Mouse (Mus musculus): ENCODE results near the gene Fam71e2. TPM values are rescaled to one million over a fixed set of nuclear protein-coding genes. Genes with fewer than 3 reads are reported as not detected.

Gene Fam71e2
- not detected in 2 replicates for polyA plus RNA-seq (2015; fragmentation: Nextera tagmentation; extraction: Ambion mirVana)

DNA sequence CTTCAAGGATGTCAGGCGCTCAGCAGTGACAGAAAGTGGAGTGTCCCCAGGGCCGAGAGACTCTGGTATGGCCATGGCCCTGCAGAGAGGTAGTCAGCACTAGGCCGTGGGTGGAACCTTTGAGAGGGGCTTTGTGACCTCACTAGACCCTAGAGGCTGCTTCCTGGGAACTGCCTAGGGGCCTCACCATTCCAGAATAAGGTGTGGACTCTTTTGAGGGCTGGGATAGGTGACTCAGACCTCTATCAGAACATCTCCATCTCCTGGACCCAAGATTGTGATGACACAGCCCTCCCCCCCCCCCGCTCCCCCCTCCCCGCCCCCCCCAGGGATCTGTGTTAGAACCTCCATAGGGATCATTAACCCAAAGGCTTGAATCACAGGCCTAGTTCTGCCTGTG is at the start of gene Fam71e2:
TSS of gene Fam71e2 (minus strand) at position 101 of the 400 bp plus-strand sequence.

DNA sequence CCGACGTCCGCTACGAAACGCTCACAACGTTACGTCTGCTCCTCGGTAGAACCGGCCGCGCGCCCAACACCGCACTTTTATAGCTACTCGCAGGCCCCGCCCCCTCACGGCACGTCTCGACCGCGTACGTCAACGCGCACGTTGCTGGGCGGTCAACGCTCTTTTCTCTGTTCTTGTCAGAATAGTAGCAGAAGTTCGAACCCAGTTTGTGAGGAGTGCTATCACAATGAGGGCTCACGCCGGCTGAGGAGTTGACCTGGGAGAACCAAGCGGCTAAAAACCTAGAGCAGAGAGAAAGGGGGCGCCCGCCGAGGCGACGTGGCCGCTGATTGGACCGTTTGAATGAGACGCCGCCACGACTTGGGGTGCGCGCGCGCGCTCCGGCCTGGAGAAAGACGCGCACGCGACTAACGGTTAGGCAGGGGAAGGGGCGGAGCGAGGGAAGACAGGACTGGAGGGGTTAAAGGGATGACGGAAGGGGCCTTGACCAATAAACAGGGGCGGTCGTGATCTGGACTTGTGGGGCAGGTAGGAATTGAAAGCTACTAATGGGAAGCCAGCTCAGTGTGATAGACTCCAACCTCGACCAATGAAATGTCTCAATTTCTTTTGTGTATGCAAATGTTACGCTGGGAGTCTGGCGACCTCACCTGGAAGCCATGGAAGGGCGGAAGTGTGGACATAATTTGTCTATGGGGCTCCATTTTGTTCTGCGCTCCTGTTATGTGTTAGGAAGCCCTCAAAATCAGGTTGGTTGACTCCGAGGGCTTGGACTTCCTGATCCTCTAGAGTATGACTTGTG is 41.4 kb upstream of the Fam71e2 start, which contains the start of gene Ube2s:
TSS of gene Ube2s (minus strand) at position 288 of the 802 bp plus-strand sequence.

DNA sequence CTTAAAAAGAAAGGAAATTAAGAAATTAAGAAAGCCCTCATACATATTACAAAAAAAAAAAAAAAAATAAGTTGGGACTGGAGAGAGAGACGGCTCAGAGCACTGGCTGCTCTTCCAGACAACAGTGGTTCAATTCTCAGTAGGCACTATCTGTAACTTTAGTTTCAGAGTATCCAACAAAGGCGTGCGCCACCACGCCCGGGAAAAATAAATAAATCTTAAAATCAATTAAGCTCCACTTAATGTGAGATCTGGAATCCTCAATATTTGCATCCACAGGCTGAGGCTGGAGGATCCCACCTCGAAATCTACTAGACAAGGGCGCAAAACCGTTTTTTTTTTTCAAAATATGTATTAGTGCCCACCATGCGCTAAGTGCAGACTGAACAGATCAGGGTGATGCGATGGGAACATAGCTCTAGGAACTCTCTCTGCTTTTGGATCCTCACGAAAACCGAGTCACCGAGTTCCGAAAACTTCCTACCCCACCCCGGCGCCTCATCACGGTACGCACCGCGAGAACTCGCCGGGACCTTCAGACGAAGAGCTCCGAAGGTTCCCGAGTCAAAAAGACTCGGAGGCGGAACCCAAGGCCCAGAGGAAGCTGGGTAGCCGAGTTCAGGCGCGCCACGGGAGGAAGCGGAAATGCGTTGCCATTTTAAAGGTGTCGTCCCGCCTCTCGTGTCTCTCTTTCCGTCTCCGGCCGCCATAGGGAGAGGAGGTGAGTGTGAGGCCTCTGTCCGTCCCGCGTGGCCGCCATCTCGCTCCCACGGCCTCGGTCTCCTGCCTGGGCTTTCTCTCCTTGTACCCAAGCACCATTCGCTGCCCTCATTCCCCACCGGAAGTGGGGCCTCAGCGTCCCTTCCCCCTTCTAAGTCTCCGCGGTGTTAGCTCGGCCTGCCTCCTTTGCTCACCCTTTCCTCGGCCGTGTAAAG is 21.4 kb upstream of the Fam71e2 start, which contains the start of gene Rpl28:
TSS of gene Rpl28 (plus strand) at position 597 of the 935 bp plus-strand sequence.

DNA sequence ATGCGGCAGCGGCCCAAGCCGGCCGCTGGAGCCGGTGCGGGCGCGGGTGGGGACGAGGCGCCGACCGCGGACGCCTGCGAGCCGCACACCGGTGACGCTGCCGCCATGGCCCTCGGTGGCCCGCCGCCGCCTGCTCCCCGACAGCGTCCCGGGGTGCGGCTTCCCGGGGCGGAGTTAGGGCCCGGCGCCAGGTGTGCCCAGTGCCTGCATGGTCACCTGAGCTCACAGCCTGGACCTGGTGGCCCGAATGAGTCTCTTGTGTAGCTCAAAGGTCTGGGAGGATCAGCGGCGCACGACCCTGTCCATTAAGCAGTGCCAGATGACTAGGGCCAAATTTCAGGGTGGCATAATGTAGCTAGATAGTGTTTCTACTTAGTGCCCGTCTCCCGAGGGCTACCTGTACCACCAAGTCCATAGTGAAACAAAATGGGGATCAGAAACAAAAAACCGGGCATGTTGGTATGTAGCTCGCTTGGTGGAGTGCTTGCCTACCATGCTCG is 18.4 kb upstream of the Fam71e2 start, which contains the start of gene Tmem238:
TSS of gene Tmem238 (minus strand) at position 221 of the 500 bp plus-strand sequence.

DNA sequence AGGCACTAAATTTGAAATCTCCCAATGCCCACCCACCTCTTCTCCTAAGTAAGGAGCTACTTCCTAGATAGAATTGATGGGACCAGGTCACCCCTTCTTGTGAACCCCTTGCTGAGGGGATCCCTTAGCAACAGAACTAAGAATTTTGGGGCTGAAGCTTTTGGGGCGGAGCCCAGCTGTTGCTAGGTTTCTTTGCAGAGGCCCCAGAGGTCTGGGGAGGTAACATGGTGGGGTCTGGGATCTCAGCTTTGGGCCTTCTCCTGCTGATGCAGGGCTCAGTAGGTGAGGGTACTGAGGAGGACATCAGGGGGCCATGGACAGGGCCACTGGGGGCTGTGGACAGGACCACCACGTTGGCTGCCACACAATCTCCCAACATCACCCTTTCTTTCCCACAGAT is 11.7 kb upstream of the Fam71e2 start, which contains the start of the genes Il11 and Tmem190:
TSS of gene Il11 (minus strand) at position 101 of the 400 bp plus-strand sequence.
TSS of gene Tmem190 (plus strand) at position 179 of the 400 bp plus-strand sequence.

DNA sequence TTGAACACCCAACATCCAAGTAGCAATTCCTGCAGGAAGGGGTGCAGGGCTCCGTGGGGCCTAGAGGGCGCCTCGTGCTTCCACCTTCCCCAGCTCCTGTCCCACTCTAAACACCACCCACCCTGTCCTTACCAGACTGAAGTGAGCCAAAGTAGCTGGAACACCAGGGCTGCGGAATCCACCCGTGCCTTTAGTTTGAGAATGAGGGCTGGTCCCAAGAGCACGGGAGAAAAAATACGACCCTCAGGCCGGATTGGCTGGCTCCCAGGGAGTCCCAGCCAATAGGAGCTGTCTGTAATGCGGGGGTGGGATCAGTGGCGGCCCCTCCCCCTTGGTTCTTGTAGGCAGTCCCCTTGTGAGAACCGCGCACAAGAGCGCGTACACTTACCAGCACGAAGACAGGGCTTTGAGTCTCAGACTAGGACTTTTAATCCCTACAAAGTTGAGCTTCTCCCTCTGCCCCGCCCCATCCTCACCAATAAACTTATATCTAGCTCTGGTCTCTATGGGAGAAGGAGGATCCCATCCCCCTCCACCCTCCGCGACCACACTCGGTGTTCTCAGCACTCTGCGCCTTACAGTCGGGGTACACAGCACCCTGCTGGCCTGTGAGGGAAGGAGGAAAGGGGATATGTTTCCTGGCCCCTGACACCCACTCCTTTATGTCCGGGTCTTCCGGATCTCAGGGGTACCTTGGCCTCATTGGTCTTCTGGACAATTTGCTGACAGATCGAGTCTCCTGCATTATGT is 18.1 kb downstream of the Fam71e2 start, which contains the start of gene Cox6b2:
TSS of gene Cox6b2 (minus strand) at position 274 of the 750 bp plus-strand sequence.

DNA sequence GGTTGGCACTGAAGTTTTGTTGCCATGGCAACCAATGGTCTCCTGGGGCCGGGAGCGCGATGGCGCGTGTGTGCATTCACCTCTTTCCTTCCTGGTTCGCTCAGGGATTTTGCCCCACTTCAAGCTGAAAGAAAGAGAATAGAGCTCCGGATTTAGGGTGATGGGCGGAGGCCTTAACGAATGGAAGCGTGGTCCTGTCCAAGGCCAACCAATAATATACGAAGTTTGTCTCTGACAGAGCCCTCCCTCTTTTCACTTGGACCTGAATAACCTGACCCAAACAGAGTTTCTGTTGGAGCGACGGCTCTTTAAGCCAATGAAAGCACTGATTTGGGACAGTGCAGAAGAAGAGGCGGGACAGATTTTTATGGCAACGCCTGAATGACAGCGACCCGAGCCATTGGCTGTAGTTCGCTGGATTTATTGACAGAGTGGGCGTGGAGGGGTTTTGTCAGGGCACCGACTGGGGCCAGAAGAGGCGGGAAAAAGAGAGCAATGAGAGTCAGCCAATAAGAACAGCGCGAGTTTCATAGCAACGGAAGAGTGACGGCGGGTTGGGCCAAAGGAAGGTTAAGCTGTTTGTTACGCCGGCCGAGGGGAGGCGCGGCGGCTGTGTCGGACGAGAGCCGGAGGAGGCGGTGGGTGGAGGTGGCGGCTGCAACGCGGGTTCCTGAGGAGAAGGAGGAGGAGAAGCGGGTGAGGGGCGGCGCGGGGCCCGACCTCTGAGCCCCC is 31.4 kb downstream of the Fam71e2 start, which contains the start of gene Kmt5c:
TSS of gene Kmt5c (plus strand) at position 572 of the 732 bp plus-strand sequence.

DNA sequence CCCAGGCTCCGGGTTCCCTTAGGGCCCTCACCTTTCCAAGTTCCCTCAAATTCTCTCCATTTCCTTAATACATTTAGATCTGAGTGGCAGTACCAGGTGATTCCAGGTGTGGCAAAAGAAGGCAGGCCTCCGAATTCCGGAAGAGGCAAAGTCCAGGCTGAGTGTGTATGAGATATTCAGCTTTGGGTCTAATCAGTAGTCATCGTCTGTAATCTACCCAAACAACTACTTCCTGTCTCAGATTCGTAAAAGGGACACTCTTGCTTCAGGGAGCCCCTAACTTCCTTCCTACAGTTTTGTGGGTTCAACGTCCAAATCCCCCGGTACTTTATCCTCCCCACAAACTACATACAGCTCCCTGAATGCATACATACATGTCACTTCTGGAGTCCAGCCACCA is 45.9 kb downstream of the Fam71e2 start, which contains the start of gene Tmem150b:
TSS of gene Tmem150b (minus strand) at position 81 of the 400 bp plus-strand sequence.

Other genes starting within 250 kb of the Fam71e2 start
- gene Tnni3, start 247.1 kb downstream of the Fam71e2 start, polyA plus RNA-seq (2015; fragmentation: Nextera tagmentation; extraction: Ambion mirVana) = 2.8 and 3.6 TPM in 2 replicates
- 0.29 and 0.36 TPM in 2 replicates for gene Dnaaf3, start 238.8 kb downstream of the Fam71e2 start, polyA plus RNA-seq (2015; fragmentation: Nextera tagmentation; extraction: Ambion mirVana)
- gene Syt5, start 223.8 kb downstream of the Fam71e2 start, polyA plus RNA-seq (2015; fragmentation: Nextera tagmentation; extraction: Ambion mirVana) = 0.66 and 1.0 TPM in 2 replicates
- not detected in 2 replicates for gene Ptprh, start 167.3 kb downstream of the Fam71e2 start, polyA plus RNA-seq (2015; fragmentation: Nextera tagmentation; extraction: Ambion mirVana)
- gene Tmem86b, start 139.9 kb downstream of the Fam71e2 start, polyA plus RNA-seq (2015; fragmentation: Nextera tagmentation; extraction: Ambion mirVana) = 12.8 and 16.5 TPM in 2 replicates
- gene Ppp6r1, start 112.3 kb downstream of the Fam71e2 start, polyA plus RNA-seq (2015; fragmentation: Nextera tagmentation; extraction: Ambion mirVana) = 9.6 and 9.8 TPM in 2 replicates
- gene Hspbp1, start 86.2 kb downstream of the Fam71e2 start, polyA plus RNA-seq (2015; fragmentation: Nextera tagmentation; extraction: Ambion mirVana) = 62.4 and 63.5 TPM in 2 replicates
- 0.45 and 0.54 TPM in 2 replicates for gene Brsk1, start 80.7 kb downstream of the Fam71e2 start, polyA plus RNA-seq (2015; fragmentation: Nextera tagmentation; extraction: Ambion mirVana)
- gene Tmem150b, start 46.1 kb downstream of the Fam71e2 start, polyA plus RNA-seq (2015; fragmentation: Nextera tagmentation; extraction: Ambion mirVana) = 0.69 and 0.80 TPM in 2 replicates
- gene Kmt5c, start 31.2 kb downstream of the Fam71e2 start, polyA plus RNA-seq (2015; fragmentation: Nextera tagmentation; extraction: Ambion mirVana) = 65.7 and 81.8 TPM in 2 replicates
- gene Cox6b2, start 18.2 kb downstream of the Fam71e2 start, polyA plus RNA-seq (2015; fragmentation: Nextera tagmentation; extraction: Ambion mirVana) = 157 and 188 TPM in 2 replicates
- 0.12 and 0.15 TPM in 2 replicates for gene Il11, start 11.6 kb upstream of the Fam71e2 start, polyA plus RNA-seq (2015; fragmentation: Nextera tagmentation; extraction: Ambion mirVana)
- not detected in 2 replicates for gene Tmem190, start 11.6 kb upstream of the Fam71e2 start, polyA plus RNA-seq (2015; fragmentation: Nextera tagmentation; extraction: Ambion mirVana)
- gene Tmem238, start 18.4 kb upstream of the Fam71e2 start, polyA plus RNA-seq (2015; fragmentation: Nextera tagmentation; extraction: Ambion mirVana) = 22.1 and 25.2 TPM in 2 replicates
- 423 and 433 TPM in 2 replicates for gene Rpl28, start 21.6 kb upstream of the Fam71e2 start, polyA plus RNA-seq (2015; fragmentation: Nextera tagmentation; extraction: Ambion mirVana)
- 251 and 289 TPM in 2 replicates for gene Ube2s, start 41.3 kb upstream of the Fam71e2 start, polyA plus RNA-seq (2015; fragmentation: Nextera tagmentation; extraction: Ambion mirVana)
- 0.04 TPM in 1 of 2 replicates, not detected in the other for gene Shisa7, start 73.4 kb upstream of the Fam71e2 start, polyA plus RNA-seq (2015; fragmentation: Nextera tagmentation; extraction: Ambion mirVana)
- 3.9 and 4.3 TPM in 2 replicates for gene Isoc2b, start 99.0 kb upstream of the Fam71e2 start, polyA plus RNA-seq (2015; fragmentation: Nextera tagmentation; extraction: Ambion mirVana)
- gene Isoc2a, start 105.9 kb upstream of the Fam71e2 start, polyA plus RNA-seq (2015; fragmentation: Nextera tagmentation; extraction: Ambion mirVana) = 0.66 and 0.74 TPM in 2 replicates
- gene Gm36210, start 135.2 kb upstream of the Fam71e2 start, polyA plus RNA-seq (2015; fragmentation: Nextera tagmentation; extraction: Ambion mirVana) = not detected in 2 replicates
- gene Zfp628, start 143.9 kb upstream of the Fam71e2 start, polyA plus RNA-seq (2015; fragmentation: Nextera tagmentation; extraction: Ambion mirVana) = 2.2 and 2.6 TPM in 2 replicates
- gene Nat14, start 150.7 kb upstream of the Fam71e2 start, polyA plus RNA-seq (2015; fragmentation: Nextera tagmentation; extraction: Ambion mirVana) = 0.62 and 0.71 TPM in 2 replicates
- 0.30 and 0.31 TPM in 2 replicates for gene Ssc5d, start 154.5 kb upstream of the Fam71e2 start, polyA plus RNA-seq (2015; fragmentation: Nextera tagmentation; extraction: Ambion mirVana)
- gene Sbk2, start 193.1 kb upstream of the Fam71e2 start, polyA plus RNA-seq (2015; fragmentation: Nextera tagmentation; extraction: Ambion mirVana) = not detected in 2 replicates
- not detected in 2 replicates for gene Sbk3, start 199.9 kb upstream of the Fam71e2 start, polyA plus RNA-seq (2015; fragmentation: Nextera tagmentation; extraction: Ambion mirVana)
- gene Zfp579, start 224.9 kb upstream of the Fam71e2 start, polyA plus RNA-seq (2015; fragmentation: Nextera tagmentation; extraction: Ambion mirVana) = 6.4 and 9.8 TPM in 2 replicates
- gene Zfp524, start 243.1 kb upstream of the Fam71e2 start, polyA plus RNA-seq (2015; fragmentation: Nextera tagmentation; extraction: Ambion mirVana) = 10.6 and 10.8 TPM in 2 replicates
- 14.5 and 16.2 TPM in 2 replicates for gene Fiz1, start 243.4 kb upstream of the Fam71e2 start, polyA plus RNA-seq (2015; fragmentation: Nextera tagmentation; extraction: Ambion mirVana)
- gene Gm44973, start 244.2 kb upstream of the Fam71e2 start, polyA plus RNA-seq (2015; fragmentation: Nextera tagmentation; extraction: Ambion mirVana) = 3.6 and 5.3 TPM in 2 replicates
- 2.8 and 4.2 TPM in 2 replicates for gene Zfp865, start 249.1 kb upstream of the Fam71e2 start, polyA plus RNA-seq (2015; fragmentation: Nextera tagmentation; extraction: Ambion mirVana)
- gene Ccdc106, start 249.3 kb upstream of the Fam71e2 start, polyA plus RNA-seq (2015; fragmentation: Nextera tagmentation; extraction: Ambion mirVana) = 0.67 and 0.95 TPM in 2 replicates